In genomic region chr14:76153003-76153675, GRCm38 (mm10) we compare ENCODE assay signal across 8 mouse cellular contexts. TPM values are rescaled to one million over a fixed set of nuclear protein-coding genes. Genes with fewer than 3 reads are reported as not detected.
DNase-seq lines count a peak whose midpoint lies in the region; ATAC-seq and TF ChIP-seq lines count a peak whose summit lies in the region.

No protein-coding gene starts in this region.

- H3K27ac ChIP-seq in heart, adult 2 months = peak overlapping the region; percentile 99
- H3K27ac ChIP-seq in limb, embryonic 11.5 days (replicated peaks; ENCODE audit: low read depth, low read length) = 0 out of 2 replicates have a peak overlapping the region, but pooled peaks have one; percentile 42
- H3K27ac ChIP-seq in neural tube, embryonic 11.5 days (ENCODE audit: low read depth, low read length) = peak overlapping the region; percentile 51

- DNase-seq in frontal cortex, postnatal 14 days (ENCODE audit: low spot score in 2 of 2) = no peak
- peak; percentile 8 to 17 for DNase-seq in thymus, postnatal 10 days (ENCODE audit: low spot score in 2 of 2)
- DNase-seq in thymus, postnatal 25 days = no peak
- DNase-seq in heart, adult 2 months = peak; percentile 17 to 31
- DNase-seq in limb, embryonic 11.5 days (ENCODE audit: low spot score) = peak; percentile 55
- DNase-seq in neural tube, embryonic 11.5 days (ENCODE audit: low spot score) = peak; percentile 52
- no peak for DNase-seq in adrenal gland, adult 2 months

- no peak for TF ChIP-seq CTCF in heart, adult 2 months (IDR thresholded peaks at IDR 0.05)

- no peaks in the 10 kb centered on the region for H3K9me3 ChIP-seq in limb, embryonic 11.5 days (ENCODE audit: control insufficient read depth, low read length)
- H3K9me3 ChIP-seq in neural tube, embryonic 11.5 days (ENCODE audit: control insufficient read depth, low read length) = no peaks in the 10 kb centered on the region

- 9% methylated on average over 24 of the region's 24 CpGs for WGBS in heart, adult 2 months
- WGBS in limb, embryonic 11.5 days = 2% methylated on average over 24 of the region's 24 CpGs
- 3% methylated on average over 24 of the region's 24 CpGs for WGBS in neural tube, embryonic 11.5 days

- TF ChIP-seq POLR2A in heart, adult 2 months (IDR thresholded peaks at IDR 0.05; ENCODE audit: insufficient read depth, low read depth, low read length) = no peak

- H3K79me2 ChIP-seq in heart, adult 2 months (replicated peaks; ENCODE audit: control insufficient read depth, insufficient read depth, low read length) = no peaks in the 10 kb centered on the region

- H3K27me3 ChIP-seq in heart, adult 2 months (ENCODE audit: control insufficient read depth, insufficient read depth, low read length) = no peaks in the 10 kb centered on the region
- H3K27me3 ChIP-seq in limb, embryonic 11.5 days (ENCODE audit: control insufficient read depth, insufficient read depth, low read length) = no peaks in the 10 kb centered on the region
- no peaks in the 10 kb centered on the region for H3K27me3 ChIP-seq in neural tube, embryonic 11.5 days (ENCODE audit: control insufficient read depth, insufficient read depth, low read length)

- no peak for TF ChIP-seq EP300 in heart, adult 2 months (IDR thresholded peaks at IDR 0.05; ENCODE audit: insufficient read depth, low read depth, low read length)

- ATAC-seq in frontal cortex, adult (ENCODE audit: low TSS enrichment) = peak; percentile 3; the same call in 1 of the 2 replicates
- no peak for ATAC-seq in limb, embryonic 11.5 days (ENCODE audit: insufficient number of reproducible peaks, low FRiP score, low TSS enrichment, low read depth)
- no peak for ATAC-seq in neural tube, embryonic 11.5 days (ENCODE audit: insufficient read depth, low FRiP score, low TSS enrichment)

- H3K4me1 ChIP-seq in heart, adult 2 months (ENCODE audit: control insufficient read depth, insufficient read depth, low read length) = peaks cover 9% of the 10 kb centered on the region
- peaks cover 5% of the 10 kb centered on the region; the same call in 1 of the 2 replicates for H3K4me1 ChIP-seq in limb, embryonic 11.5 days (ENCODE audit: control insufficient read depth, insufficient read depth, low read length)
- H3K4me1 ChIP-seq in neural tube, embryonic 11.5 days (ENCODE audit: control insufficient read depth, insufficient read depth, low read length) = no peaks in the 10 kb centered on the region; the same call in 1 of the 2 replicates

- H3K4me3 ChIP-seq in heart, adult 2 months = peak overlapping the region; percentile 79
- H3K4me3 ChIP-seq in limb, embryonic 11.5 days (ENCODE audit: low read depth, low read length) = peak overlapping the region; percentile 71
- H3K4me3 ChIP-seq in neural tube, embryonic 11.5 days (ENCODE audit: low read depth, low read length) = peak overlapping the region; percentile 68

- H3K36me3 ChIP-seq in heart, adult 2 months (ENCODE audit: control insufficient read depth, insufficient read depth, low read length) = no peaks in the 10 kb centered on the region
- H3K36me3 ChIP-seq in limb, embryonic 11.5 days (ENCODE audit: control insufficient read depth, insufficient read depth, low read length) = no peaks in the 10 kb centered on the region
- H3K36me3 ChIP-seq in neural tube, embryonic 11.5 days (ENCODE audit: control insufficient read depth, insufficient read depth, low read length) = no peaks in the 10 kb centered on the region

- peak overlapping the region; percentile 4; the same call in 1 of the 2 replicates for H3K9ac ChIP-seq in heart, adult 2 months (ENCODE audit: low read depth, low read length)
- peak overlapping the region; percentile 47 for H3K9ac ChIP-seq in limb, embryonic 11.5 days (ENCODE audit: low read length)
- peak overlapping the region; percentile 47 for H3K9ac ChIP-seq in neural tube, embryonic 11.5 days (ENCODE audit: low read length)

- intact Hi-C loops in heart, adult 2 months (cut with DNase I) = loop anchor here (2.0 to 5.0 kb wide), 2 partner anchors 41 to 262 kb away; partner anchors contain the start of genes Gpalpp1, Nufip1 and Tsc22d1

- peak overlapping the region; percentile 54 for H3K4me2 ChIP-seq in limb, embryonic 11.5 days (ENCODE audit: low read depth, severe bottlenecking)
- peak overlapping the region; percentile 36 for H3K4me2 ChIP-seq in neural tube, embryonic 11.5 days (ENCODE audit: low read depth)

RNA-seq across cellular contexts. Expression of gene Nufip1, which starts 42.4 kb away (rescaled TPM):
- 1 to 10 TPM; 3.0 to 3.1 TPM for total RNA-seq in heart, adult 2 months (2021)
- polyA plus RNA-seq in heart, adult 2 months (2012; rRNA removed) = 1.5 and 1.8 TPM in 2 replicates
- polyA plus RNA-seq in limb, embryonic 11.5 days (2014; fragmentation: Nextera tagmentation; extraction: Ambion mirVana) = 19.8 and 20.1 TPM in 2 replicates
- 16.9 TPM in 2 replicates for polyA plus RNA-seq in neural tube, embryonic 11.5 days (2014; fragmentation: Nextera tagmentation; extraction: Ambion mirVana)
- total RNA-seq in adrenal gland, adult 2 months (2021) = 1 to 10 TPM; 6.9 to 8.2 TPM
- 6.8 and 7.7 TPM in 2 replicates for polyA plus RNA-seq in adrenal gland, adult 2 months (2012; rRNA removed)

RNA-seq across cellular contexts. Expression of gene Gpalpp1, which starts 42.6 kb away (rescaled TPM):
- 10 to 100 TPM; 11.2 to 11.3 TPM for total RNA-seq in heart, adult 2 months (2021)
- polyA plus RNA-seq in heart, adult 2 months (2012; rRNA removed) = 3.2 and 6.6 TPM in 2 replicates
- polyA plus RNA-seq in limb, embryonic 11.5 days (2014; fragmentation: Nextera tagmentation; extraction: Ambion mirVana) = 15.0 and 19.4 TPM in 2 replicates
- polyA plus RNA-seq in neural tube, embryonic 11.5 days (2014; fragmentation: Nextera tagmentation; extraction: Ambion mirVana) = 20.3 and 21.1 TPM in 2 replicates
- total RNA-seq in adrenal gland, adult 2 months (2021) = 10 to 100 TPM; 18.9 to 19.6 TPM
- 1.4 and 1.6 TPM in 2 replicates for polyA plus RNA-seq in adrenal gland, adult 2 months (2012; rRNA removed)

Comparison
In these comparisons a context has a peak if more than half of its experiments do, and no peak if none do; other contexts are left out.
1. DNase-seq: peak in thymus, postnatal 10 days (2 of 2), heart, adult 2 months (2 of 2), limb, embryonic 11.5 days (single experiment) and neural tube, embryonic 11.5 days (single experiment); none in frontal cortex, postnatal 14 days (0 of 2), thymus, postnatal 25 days (single experiment) and adrenal gland, adult 2 months (single experiment).
2. H3K27ac ChIP-seq: peak in every context shown above with its lines; median percentile 99 in heart, adult 2 months; 51 in neural tube, embryonic 11.5 days; 42 in limb, embryonic 11.5 days.
3. Peak in every context shown above with its lines, with median percentiles within 50 percentile points of each other: H3K4me3 ChIP-seq and H3K9ac ChIP-seq.